Mouse (Mus musculus) mouse embryonic stem cell (cell line): ENCODE results near the gene Ryr1.
"Not testable (repeated sequence)": the region's sequence is repeated elsewhere in the genome, so short reads cannot be mapped to it uniquely, and the experiment has no call there.

Source experiments
- in situ Hi-C, 2 experiments: fragments of 300-500 bp; cut with MboI; formaldehyde crosslinking; loops; 1 replicate in 1 of 2; 3 replicates in 1 of 2; pipeline ENCODE4 v1.14.3; 2019 to 2020; ENCODE audit warnings: low sequenced_read_pairs in 2 of 2, low pct_unique_long_range_greater_than_20kb in 1 of 2, mixed read lengths in 1 of 2; ENCODE audit not compliant: unreplicated experiment in 1 of 2

Gene Ryr1

DNA sequence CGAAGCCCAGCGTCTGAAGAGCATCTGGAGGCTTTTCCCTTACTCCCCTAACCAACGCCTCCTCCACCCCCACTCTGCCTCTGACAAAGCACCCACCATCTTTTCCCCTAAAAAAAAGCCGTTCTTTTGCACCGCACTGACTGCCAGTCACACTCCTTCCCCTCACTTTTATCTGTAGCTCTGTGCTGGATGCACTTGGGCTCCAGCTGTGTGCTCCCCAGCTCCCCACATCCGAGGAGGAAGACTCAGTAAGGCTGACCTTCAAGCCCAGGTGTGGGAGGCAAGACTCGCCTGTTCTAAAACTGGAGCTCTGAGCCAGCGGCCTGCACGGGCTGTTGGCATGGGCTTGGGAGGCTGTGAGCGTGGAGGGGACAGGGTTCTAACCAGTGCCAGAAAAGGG lies 26.5 kb upstream of the Ryr1 start:
- in situ Hi-C loops = no loop called here

DNA sequence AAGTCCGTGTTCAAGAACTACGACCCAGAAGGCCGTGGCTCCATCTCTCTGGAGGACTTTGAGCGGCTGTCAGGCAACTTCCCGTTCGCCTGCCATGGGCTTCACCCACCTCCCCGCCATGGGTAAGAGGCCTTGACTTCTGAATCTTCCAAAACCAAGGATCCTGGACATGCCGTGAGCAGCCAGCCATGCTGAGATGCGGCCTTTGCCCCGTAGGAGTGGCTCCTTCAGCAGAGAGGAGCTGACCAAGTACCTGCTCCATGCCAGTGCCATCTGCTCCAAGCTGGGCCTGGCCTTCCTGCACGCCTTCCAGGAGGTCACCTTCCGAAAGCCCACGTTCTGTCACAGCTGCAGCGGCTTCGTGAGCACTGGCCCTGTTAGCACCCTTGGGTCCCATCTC lies 23.8 kb upstream of the Ryr1 start:
- in situ Hi-C loops = no loop called here

DNA sequence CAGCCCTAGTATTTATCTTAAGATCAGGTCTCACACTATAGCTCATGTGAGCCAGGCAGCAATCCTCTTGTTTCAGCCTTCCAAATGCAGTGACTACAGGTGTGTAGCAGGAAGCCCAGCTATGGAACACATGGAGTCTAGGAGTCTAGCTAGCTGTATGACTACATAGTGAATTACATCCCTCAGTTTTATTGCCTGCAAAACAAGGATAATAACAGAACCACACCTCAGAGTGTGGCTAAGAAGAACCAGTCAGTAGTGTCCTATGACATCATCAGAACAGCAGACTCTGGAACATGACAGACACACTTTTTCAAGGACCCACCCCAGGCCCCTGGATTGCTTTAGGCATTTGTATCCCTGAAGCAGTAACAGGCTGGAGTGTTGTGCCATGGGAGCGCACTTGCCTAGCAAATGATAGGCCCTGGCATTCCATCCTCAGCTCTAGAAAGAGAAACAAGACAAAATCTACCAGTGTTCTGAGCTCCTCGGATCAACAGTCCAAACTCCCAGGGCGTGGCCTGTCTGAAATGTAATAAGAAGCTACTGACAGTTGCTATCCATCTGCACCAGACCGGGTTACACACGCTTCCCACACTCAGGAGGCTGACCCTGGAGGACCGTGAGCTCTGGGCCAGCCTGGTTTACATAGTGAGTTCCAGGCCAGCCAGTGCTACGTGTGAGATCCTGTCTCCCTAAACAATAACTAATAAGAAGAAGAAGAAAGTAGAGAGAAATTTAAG lies 21.8 kb upstream of the Ryr1 start:
- in situ Hi-C loops = no loop called here

DNA sequence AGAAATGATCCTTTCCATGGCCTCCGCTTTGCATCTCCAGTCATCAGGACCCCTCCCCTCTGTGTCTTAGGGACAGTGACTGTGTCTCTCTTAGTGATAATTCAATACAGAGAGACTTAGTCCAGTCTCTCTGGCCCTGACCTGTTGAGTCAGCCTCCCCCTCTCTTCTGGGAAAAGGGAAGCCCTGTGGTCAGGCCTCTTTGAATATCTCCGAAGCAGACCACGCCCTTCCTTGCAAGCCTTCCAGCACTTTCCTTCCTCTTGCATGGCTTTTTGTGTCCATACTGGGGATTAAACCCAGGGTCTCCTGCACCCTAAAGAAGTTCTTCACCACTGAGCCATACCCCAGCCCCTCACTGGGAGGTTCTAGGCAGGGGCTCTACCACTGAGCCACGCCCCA lies 19.0 kb upstream of the Ryr1 start:
- in situ Hi-C loops = no loop called here

DNA sequence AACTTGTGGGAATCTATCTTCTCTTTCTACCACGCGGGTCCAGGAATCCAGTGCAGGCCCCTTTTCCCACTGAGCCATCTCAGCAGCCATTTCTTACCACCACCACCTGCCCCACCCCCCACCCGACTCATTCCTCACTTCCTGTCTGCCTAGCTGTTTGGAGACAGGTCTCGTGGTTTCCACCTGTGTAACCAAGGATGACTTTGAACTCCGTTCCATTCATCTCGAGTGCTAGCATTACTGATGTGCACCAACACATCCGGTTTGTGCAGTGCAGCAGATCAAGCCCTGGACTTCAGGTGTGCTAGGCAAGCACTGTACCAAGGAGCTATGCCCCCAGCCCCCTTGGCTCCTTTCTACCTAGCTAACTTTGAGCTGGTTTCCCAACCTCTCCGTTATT lies 16.4 kb upstream of the Ryr1 start:
- in situ Hi-C loops = no loop called here

DNA sequence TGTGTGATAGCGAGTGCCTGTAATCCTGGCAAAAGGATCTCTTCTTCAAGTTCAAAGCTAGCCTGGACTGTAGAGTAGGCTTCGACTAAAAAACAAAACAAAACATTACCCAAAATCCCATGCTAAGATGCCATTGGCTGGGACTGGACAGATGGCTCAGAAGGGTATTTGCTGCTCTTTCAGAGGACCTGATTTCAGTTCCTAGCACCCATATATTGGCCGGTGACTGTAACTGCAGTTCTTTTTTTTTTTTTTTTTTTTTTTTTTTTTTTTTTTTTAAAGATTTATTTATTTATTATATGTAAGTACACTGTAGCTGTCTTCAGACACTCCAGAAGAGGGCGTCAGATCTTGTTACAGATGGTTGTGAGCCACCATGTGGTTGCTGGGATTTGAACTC lies 14.3 kb upstream of the Ryr1 start:
- in situ Hi-C loops = not testable (repeated sequence)

DNA sequence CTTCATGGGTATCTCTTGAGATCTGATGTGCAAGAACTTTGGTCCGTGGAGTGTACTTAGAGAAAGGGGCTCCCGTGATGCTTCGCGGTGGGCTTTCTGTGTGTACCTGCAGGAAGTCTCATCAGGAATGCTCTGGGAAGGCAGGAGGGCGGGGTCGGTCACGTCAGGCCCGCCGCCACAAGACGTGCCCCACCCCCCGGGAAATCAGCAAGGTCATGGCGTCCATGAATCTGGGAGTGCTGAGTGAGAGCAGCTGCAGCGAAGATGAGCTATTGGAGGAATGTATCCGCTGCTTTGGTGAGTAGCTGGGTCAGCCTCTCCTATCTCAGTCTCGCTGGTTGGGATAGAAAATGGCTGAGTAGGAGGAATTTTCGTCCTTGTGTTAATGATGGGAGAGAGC lies 12.4 kb upstream of the Ryr1 start:
- in situ Hi-C loops = no loop called here

DNA sequence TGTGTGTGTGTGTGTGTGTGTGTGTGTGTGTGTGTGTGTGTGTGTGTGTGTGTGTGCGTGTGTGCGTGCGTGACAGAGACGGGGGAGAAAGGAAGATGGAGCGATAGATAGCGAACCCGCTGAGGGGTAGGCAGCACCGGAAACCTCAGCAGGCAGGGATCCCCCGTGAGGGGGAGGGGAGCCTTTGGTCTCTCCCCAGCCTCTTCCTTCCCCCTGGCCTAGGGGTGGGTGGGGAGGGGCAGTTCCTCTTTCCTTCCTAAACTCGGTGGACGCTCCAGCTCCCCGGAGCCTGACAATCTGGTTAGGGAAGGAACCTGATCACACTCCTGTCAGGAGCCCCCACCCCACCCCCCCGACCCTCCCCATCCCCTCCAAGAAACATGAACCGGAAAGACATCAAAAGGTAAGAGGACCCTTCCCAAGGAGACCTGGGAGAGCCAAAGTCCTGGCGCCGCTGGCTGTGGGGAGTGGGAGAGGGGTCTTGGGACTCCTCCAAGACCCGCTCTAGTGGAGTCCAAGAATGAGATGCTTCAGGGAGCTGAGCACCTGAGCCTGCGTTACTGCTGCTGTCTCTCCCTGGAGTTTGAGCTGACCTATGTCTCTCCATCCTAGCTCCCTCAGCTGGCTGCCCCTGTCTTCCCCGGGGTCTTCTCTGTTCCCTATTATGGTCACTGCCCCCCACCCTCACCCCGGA lies 9.9 kb upstream of the Ryr1 start, which contains the start of gene Rasgrp4:
Rasgrp4 (plus strand) TSS at position 159 of the 694 bp plus-strand sequence.
- in situ Hi-C loops = no loop called here

DNA sequence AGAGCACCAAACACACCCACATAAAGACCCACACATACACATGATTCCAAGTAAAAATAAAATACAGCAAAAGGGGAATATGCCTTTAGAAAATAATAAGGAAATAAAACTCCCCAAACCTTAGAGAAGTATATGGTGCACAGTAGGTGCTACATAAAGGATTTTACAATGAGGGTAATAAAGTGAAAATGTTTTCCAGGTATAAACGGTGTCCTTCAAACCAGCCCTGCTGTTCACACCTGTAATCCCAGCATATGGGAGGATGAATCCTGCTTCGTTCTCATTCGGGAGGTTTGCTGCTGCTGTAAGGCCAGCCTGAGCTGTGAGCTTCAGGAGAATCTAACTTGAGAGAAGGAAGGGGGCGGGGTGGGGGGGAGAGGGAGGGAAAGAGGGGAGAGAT lies 9.3 kb upstream of the Ryr1 start:
- in situ Hi-C loops = no loop called here

DNA sequence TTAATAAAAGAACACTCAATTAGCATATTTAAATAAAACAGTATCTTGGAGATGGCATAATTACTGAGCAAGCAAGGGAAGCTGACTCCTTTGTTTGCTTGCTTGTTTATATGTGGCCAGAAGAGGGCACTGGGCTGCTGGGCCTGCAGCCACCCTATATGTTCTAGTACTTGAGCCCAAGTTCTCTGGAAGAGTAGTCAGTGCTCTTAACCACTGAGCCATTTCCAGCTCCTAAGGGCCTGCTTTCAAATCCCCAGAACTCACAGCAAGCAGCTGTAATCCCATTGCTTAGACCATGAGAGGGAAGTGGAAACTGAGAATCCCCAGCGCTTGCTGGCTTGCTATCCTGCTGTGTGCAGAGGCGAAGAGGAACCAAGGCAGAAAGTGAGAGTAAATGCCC lies 3.7 kb upstream of the Ryr1 start:
- in situ Hi-C loops = no loop called here

DNA sequence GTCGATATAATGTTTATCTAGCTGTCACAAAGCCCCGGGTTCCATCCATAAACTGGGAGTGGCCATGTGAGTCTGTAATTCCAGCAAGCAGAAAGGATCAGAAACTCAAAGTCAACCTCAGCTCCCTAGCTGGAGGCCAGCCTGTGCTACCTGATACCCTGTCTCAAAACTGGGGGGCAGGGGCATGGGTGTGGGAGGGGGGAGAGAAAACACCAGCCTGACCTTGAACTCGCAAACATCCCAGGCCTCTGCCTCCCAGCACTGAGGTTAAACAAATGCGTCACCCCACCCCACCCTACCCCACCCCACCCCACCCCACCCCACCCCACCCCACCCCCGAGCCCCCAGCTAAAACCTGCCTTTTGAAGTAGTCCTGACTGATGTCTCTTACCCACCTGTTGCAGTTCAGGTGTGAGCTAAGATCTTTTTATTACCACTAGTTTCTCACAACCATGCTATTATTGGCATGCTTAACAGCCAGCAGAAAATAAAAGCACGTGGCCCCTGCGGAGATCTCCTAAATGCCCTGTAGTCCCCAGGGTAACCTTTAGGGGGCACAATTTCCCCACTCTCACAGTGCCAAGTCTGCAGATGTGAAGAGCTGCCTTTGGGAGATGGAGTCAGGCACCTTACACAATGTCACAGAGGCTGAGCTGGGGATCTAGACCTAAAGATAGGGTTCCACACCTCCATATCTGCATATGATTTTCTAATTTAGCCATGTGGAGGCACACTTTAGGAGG lies 1.4 kb upstream of the Ryr1 start:
- in situ Hi-C loops = no loop called here

DNA sequence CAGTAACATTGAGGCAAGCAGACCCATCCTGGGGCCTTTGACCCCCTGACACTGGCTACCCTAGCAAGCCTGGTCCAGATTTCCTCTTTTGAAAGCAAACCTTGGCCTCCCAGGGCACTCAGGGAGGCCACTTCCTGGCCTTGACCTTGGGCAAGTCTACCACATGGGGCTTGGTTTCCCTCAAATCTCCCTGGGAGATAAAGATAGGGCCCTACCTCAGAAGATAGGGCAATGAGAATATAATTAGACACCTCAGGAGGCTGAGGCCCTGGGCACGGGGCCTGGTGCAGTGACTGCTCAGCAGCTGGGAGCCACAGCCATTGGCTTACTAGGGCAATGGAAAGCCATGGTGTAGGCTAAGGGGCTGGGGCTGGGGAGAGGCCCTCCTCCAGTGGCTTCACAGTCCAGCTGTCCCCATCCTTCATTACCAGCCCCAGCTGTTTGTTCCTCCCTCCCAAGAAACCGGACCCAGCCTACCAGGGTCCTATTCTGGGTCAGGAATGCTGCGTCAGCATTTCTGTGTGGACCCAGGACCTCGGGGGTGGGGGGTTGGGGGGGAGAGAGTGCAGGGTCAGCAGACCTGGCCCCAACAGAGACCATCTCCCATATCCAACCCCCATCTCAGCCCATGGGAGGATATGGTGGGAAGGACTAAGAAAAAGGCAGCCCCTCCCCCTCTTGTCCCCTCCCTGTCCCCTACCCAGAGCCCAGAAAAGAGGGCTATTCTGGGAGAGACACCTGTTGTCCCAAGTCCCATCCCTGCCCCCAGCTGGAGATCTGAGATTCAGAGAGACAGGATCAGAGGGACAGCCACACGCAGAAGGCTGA lies 1.2 kb downstream of the Ryr1 start:
- in situ Hi-C loops = no loop called here

DNA sequence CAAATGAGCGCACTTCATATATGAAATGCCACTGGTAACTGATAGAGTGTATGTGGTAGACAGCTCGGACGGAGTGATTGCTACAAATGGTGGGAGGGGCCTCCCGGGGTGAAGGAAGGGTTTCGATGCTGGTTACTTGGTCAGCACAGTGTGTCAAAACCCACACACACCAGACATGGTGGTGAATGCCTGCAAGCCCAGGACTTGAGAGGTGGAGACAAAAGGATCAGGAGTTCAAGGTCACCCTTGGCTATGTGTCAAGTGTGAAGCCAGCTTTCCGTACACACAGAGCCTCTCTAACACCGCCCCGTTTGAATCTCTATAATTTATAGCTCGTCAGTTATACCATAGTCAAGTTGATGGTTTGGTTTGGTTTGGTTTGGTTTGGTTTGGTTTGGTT lies 2.2 kb downstream of the Ryr1 start:
- in situ Hi-C loops = no loop called here

DNA sequence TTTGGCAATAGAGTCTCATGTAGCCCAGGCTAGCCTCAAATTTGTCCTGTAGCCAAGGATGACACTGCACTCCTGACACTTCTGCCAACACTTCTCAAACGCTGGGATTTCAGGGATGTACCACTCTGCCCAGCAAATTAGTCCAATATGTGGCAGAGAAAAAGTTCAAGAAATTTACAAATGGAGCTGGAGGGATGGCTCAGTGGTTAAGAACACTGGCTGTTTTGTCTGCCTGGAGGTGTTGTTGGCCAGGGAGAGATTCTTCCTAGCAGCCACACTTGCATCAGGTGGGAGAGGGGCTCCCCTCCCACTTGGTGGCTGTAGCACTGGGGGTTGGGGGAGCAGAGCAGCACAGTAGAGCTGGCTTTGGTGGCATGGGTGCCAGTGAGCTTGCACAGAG lies 5.5 kb downstream of the Ryr1 start:
- in situ Hi-C loops = no loop called here

DNA sequence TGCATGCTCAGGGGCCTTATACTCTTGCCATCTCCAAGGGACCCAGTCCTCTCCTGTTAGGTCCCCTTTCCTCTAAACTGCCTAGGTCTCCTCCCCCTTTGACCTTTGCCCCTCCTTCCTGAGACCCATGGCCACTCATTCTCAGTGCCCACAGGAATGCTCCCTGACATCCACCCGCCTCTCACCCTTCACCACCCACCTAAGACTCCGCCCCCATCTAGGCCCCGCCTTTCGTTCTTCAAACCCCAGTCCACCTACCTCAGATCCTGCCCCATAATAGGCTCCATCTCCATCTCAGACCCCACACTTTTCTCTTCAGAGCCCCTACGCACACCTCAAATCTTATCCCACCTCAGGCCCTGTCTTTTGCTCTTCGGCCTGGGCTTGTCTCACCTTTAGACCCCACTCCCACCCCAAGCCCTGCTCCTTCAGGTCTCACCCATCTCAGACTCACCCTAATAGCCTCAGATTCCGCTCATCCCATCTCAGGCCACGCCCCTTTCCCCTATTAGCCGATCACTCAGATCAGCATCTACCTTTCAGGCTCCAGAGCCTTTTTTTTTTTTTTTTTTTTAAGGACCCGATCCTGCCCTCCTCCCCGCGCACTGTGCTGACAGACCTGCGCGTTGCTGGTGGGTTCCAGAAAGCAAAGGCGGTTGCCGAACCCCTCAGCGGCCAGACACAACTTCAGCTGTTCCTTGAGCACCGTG lies 6.7 kb downstream of the Ryr1 start:
- in situ Hi-C loops = no loop called here

DNA sequence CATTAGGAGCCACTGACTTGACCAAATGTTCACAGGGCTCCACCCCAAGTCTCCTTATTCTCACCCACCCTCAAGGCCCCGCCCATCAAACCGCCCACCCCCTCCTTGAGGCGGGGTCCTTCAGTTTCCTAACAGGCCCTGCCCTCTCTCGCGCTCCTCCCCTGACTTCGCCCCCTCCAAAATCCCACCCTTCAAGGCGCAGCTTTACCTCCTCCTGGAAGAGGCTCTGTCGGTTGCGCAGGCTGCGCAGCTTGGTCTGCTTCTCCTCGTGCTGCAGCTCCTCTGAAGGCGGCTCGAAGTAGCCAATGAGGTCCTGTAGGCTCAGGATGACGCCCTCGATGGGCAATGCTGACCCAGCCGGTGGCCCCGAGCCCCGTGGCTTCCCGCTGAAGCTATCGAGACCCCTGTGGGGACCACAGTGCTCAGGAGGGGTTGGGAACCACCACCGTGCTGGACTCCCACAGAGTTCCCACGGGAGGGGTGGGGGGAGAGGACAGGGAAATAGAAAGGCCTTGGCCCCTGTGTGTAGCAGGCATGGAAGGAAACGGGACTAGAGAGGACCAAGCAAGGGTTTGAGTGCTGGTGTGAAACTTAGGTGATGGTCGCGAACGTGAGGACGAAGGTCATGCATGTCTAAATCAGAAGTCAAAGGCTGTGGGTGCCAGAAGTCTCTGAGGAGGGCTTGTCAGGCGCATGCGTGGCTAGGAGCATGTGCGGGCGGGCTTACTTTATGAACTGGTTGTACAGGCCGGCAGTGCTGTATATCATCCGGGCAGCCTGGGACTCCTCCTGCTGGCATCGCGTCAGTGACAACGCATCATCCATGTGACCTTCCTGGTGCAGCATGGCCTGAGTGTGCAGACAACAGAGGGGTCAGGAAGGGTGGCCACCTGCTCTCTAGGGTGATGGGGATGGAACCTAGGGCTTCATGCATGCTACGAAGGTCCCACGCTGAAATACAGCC lies 15.7 kb downstream of the Ryr1 start:
- in situ Hi-C loops = no loop called here

DNA sequence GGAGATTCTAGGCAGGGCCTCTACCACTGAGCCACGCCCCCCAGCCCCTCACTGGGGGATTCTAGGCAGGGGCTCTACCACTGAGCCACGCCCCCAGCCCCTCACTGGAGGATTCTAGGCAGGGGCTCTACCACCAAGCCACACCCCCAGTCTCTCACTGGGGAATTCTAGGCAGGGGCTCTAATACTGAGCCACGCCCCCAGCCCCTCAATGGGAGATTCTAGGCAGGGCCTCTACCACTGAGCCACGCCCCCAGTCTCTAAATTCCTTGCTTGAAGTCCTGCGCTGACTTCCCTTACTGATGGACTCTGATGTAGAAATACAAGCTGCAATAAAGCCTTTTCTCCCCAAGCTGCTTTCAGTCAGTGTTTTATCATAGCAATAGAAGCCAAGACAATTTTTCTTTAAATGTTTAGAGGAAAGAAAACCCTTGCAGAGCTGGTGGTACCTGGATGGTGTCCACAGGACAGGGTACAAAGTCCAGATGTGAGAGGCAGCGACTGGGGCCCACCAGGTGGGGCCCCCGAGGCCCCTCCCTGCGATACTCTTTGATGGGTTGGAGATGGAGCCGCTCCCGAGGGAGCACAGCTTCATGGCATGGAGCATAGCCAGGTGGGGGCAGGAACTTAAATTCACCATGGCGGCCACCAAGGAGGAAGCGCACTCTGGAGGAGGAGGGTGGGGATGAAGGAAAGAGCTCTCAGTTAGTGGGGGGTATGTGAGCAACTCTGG lies 23.5 kb downstream of the Ryr1 start:
- in situ Hi-C loops = no loop called here
